Mouse (Mus musculus) hematopoietic stem cell, adult 5-6 weeks (primary cell): ENCODE measurements around the gene Paox. TPM values are rescaled to one million over a fixed set of nuclear protein-coding genes. Genes with fewer than 3 reads are reported as not detected.

ENCODE experiments used
- ATAC-seq, 2 experiments: fragments of 125-278 bp in 1 of 2; replicated peaks in 1 of 2; 2 replicates each; pipeline ENCODE4 v1.8.0; 2016 to 2017; ENCODE audit warnings: inconsistent platforms in 2 of 2, mild to moderate bottlenecking in 2 of 2, moderate number of reproducible peaks in 2 of 2, low read depth in 1 of 2, moderate TSS enrichment in 1 of 2; ENCODE audit not compliant: low FRiP score in 2 of 2, poor library complexity in 2 of 2, severe bottlenecking in 2 of 2, insufficient read depth in 1 of 2, low TSS enrichment in 1 of 2
- total RNA-seq: library from RNA; stranded (forward); fragments of 172-1452, 232-1000 nt; gene quantifications from 2 replicates; pipeline ENCODE4 v1.2.3, GENCODE M21; 2017

Paox gene
- total RNA-seq, 1 experiment from 2014 or later = 11.2 TPM

DNA sequence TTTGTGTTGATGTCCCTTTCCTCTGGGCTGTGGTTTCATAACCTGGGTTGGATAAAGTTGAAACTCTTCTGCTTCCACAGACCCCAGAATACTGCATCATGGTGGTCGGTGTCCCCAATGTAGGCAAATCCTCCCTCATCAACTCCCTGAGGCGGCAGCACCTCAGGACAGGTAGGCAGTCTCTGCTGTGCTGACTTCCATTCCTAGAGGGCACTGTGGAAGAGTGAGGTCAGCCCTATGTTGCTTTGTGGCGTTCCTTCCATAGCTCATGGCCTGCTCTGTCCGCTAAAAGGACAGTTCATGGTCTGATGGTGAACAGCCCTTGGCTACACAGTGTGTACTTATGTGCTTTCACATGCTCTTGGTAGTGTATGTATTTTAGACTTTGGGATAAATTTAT, 29.0 kb downstream of the Paox start:
- ATAC-seq = no peak

DNA sequence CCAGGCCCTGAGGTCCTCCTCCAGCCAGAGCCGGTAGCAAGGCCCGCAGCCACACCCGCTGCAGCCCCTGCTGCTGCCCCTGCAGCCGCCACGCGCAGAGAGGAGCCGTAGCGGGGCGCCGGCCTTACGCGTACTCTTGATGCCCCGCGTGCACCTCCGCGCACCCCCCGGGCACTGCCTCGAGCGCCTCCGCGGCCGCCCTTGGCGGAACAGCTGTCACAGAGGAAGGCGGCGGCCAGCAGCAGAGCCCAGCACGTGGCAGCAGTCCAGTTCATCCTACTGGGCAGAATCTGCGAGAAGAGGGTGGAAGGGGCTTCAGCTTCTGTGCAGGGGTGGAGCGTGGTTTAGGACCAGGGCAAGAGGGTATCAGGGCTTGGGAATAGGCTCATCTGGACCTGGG, 37.8 kb downstream of the Paox start:
- peak; percentile 29 to 40; a peak in 2 of 4 replicates for ATAC-seq

DNA sequence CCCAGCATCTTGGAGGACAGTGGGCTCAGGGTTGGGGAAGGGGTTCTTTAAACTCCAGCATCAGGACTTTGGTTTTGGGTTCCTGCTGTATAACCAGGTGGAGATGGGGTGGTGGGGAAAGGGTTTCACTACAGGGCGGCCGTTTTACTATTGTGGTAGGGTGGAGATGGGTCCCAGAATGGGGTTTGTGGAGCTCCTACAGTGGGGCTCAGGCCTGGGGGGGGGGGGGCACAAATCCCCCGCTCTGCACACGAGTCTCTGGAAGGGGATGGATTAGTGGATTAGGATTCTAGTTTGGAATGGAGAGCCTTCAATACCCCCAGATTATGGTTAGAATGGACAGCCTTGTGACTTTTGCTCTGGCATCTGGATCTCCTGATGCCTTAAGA, 38.2 kb downstream of the Paox start:
- ATAC-seq = no peak

- no peak for ATAC-seq
These were observed 38.8 kb downstream of the Paox start, which contains the start of gene Sprn for GRCm38 (mm10) chr7:140154218-140154927. Sprn (minus strand) TSS chr7:140154877.

DNA sequence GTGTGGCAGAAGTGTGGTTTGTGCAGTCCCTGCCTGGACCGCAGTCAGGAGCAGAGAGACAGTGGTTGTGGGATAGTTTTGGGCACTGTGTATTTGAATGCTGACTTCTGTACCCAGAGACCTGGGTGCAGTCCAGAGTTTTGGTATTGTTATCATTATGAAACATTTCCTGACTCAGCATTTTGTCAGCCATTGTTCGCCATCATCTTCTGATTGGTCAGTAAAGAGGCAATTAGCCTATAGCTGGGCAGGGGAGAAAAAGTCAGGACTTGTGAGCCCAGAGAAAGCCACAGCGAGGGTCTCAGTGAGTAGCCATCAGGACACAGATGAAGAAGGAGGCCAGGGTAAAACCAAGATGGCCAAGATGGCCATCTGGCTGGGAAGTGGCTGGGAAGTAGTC, 44.8 kb downstream of the Paox start:
- no peak for ATAC-seq

GRCm38 (mm10) chr7:140164664-140165063, 49.1 kb downstream of the Paox start, which contains the start of gene Olfr522:
Olfr522 (minus strand) TSS chr7:140164764.
- ATAC-seq = no peak

- no peak for ATAC-seq
These were observed 52.4 kb downstream of the Paox start for GRCm38 (mm10) chr7:140167950-140168349.

GRCm38 (mm10) chr7:140169386-140169785, 53.8 kb downstream of the Paox start:
- no peak for ATAC-seq

GRCm38 (mm10) chr7:140170863-140171262, 55.3 kb downstream of the Paox start:
- no peak for ATAC-seq

GRCm38 (mm10) chr7:140172936-140173335, 57.3 kb downstream of the Paox start, which contains the start of gene Olfr523:
Olfr523 (plus strand) TSS chr7:140173217.
- no peak for ATAC-seq

GRCm38 (mm10) chr7:140179176-140179575, 63.6 kb downstream of the Paox start:
- ATAC-seq = no peak

DNA sequence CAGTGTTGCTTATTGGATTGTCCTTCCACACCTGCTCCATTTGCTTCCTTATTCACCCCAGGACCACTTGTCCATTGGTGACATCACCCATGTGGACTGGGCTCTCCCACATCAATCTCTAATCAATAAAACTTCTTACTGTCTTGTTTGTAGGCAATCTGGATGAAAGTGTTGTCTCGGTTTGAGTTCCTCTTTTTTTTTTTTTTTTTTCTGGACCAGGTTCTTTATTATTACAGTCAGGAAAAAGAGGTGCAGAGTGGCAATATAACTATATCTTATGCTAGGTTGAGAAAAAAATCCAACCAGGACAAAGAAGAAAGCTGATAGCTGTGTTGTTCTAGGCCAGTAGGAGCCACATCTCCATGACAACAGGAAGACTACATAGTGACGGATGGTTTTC, 65.1 kb downstream of the Paox start:
- ATAC-seq = no peak

GRCm38 (mm10) chr7:140184206-140184605, 68.6 kb downstream of the Paox start:
- ATAC-seq = no peak

Other genes starting within 250 kb of the Paox start
- not detected in 2 replicates for gene Kndc1, start 221.1 kb upstream of the Paox start, total RNA-seq
- not detected in 2 replicates for gene Utf1, start 172.0 kb upstream of the Paox start, total RNA-seq
- gene 6430531B16Rik, start 137.0 kb upstream of the Paox start, total RNA-seq = 1.1 TPM in 1 of 2 replicates, not detected in the other
- gene Adam8, start 123.2 kb upstream of the Paox start, total RNA-seq = 5.7 and 14.3 TPM in 2 replicates
- 11.9 and 22.5 TPM in 2 replicates for gene Zfp511, start 79.4 kb upstream of the Paox start, total RNA-seq
- gene Tubgcp2, start 79.1 kb upstream of the Paox start, total RNA-seq = 38.0 and 43.5 TPM in 2 replicates
- gene Msx3, start 66.7 kb upstream of the Paox start, total RNA-seq = not detected in 2 replicates
- gene Caly, start 33.3 kb upstream of the Paox start, total RNA-seq = not detected in 2 replicates
- not detected in 2 replicates for gene Prap1, start 22.4 kb upstream of the Paox start, total RNA-seq
- gene Fuom, start 13.4 kb upstream of the Paox start, total RNA-seq = 5.7 and 7.6 TPM in 2 replicates
- gene Echs1, start 677 bp downstream of the Paox start, total RNA-seq = 65.3 and 85.7 TPM in 2 replicates
- 8.2 and 17.1 TPM in 2 replicates for gene Mtg1, start 21.8 kb downstream of the Paox start, total RNA-seq
- gene Sprn, start 39.1 kb downstream of the Paox start, total RNA-seq = not detected in 2 replicates
- gene Olfr522, start 49.0 kb downstream of the Paox start, total RNA-seq = not detected in 2 replicates
- gene Olfr523, start 57.4 kb downstream of the Paox start, total RNA-seq = not detected in 2 replicates
- not detected in 2 replicates for gene Olfr524, start 90.2 kb downstream of the Paox start, total RNA-seq
- not detected in 2 replicates for gene Cd163l1, start 102.5 kb downstream of the Paox start, total RNA-seq
- gene 5830411N06Rik, start 131.5 kb downstream of the Paox start, total RNA-seq = 0.50 TPM in 1 of 2 replicates, not detected in the other
- not detected in 2 replicates for gene Olfr525, start 205.1 kb downstream of the Paox start, total RNA-seq
- not detected in 2 replicates for gene Olfr527, start 218.2 kb downstream of the Paox start, total RNA-seq
- gene Olfr60, start 245.9 kb downstream of the Paox start, total RNA-seq = not detected in 2 replicates